Mouse (Mus musculus) testis, adult 2 months (tissue): ENCODE data around the gene C1galt1c1. TPM values are rescaled to one million over a fixed set of nuclear protein-coding genes. Genes with fewer than 3 reads are reported as not detected.

Source experiments
- H3K27ac ChIP-seq: fragments of 200-500 bp; 2 replicates; pipeline ENCODE4 v1.5.1; 2012; ENCODE audit warnings: low read depth, low read length; ENCODE audit not compliant: control insufficient read depth, insufficient read depth
- H3K27me3 ChIP-seq: fragments of 200-500 bp; 2 replicates; pipeline ENCODE4 v1.6.1; 2012; ENCODE audit warnings: mild to moderate bottlenecking, low read length, moderate library complexity; ENCODE audit not compliant: control insufficient read depth, insufficient read depth
- H3K36me3 ChIP-seq: fragments of 200-500 bp; 2 replicates; pipeline ENCODE4 v1.6.1; 2012; ENCODE audit warnings: mild to moderate bottlenecking, low read length; ENCODE audit not compliant: control insufficient read depth, insufficient read depth
- H3K4me1 ChIP-seq: fragments of 200-500 bp; 2 replicates; pipeline ENCODE4 v1.6.1; 2012; ENCODE audit warnings: low read length; ENCODE audit not compliant: control insufficient read depth, insufficient read depth
- H3K4me3 ChIP-seq: fragments of 200-500 bp; 2 replicates; pipeline ENCODE4 v1.5.1; 2012; ENCODE audit warnings: low read depth, mild to moderate bottlenecking, low read length, moderate library complexity, mixed read lengths; ENCODE audit not compliant: control insufficient read depth
- CTCF ChIP-seq: fragments of 200-500 bp; IDR thresholded peaks from 2 replicates; pipeline ENCODE4 v1.5.1; 2012; ENCODE audit warnings: low read depth, mild to moderate bottlenecking, inconsistent platforms, low read length, moderate library complexity; ENCODE audit not compliant: control insufficient read depth, insufficient read depth, insufficient replicate concordance
- POLR2A ChIP-seq: fragments of 200-500 bp; IDR thresholded peaks from 2 replicates; pipeline ENCODE4 v1.6.1; 2012; ENCODE audit warnings: low read depth, mild to moderate bottlenecking, inconsistent platforms, low read length, moderate library complexity; ENCODE audit not compliant: control insufficient read depth
- polyA plus RNA-seq: library from polyadenylated mRNA; depleted of rRNA; stranded (reverse); fragments of >200 nt; gene quantifications from 2 replicates; pipeline ENCODE4 v1.2.3, GENCODE M21; 2012

Gene C1galt1c1
- polyA plus RNA-seq, 1 experiment: 1.7 TPM

- Histone ChIP-seq H3K27me3 (no peaks in the 10 kb centered on the region), H3K36me3 (no peaks in the 10 kb centered on the region), H3K27ac (no peak overlapping the region), H3K4me3 (no peak overlapping the region), H3K4me1 (no peaks in the 10 kb centered on the region)
- TF ChIP-seq CTCF: no peak
- TF ChIP-seq POLR2A: no peak
Observed at GRCm38 (mm10) chrX:38650404-38651039, 15.6 kb upstream of the C1galt1c1 start.

DNA sequence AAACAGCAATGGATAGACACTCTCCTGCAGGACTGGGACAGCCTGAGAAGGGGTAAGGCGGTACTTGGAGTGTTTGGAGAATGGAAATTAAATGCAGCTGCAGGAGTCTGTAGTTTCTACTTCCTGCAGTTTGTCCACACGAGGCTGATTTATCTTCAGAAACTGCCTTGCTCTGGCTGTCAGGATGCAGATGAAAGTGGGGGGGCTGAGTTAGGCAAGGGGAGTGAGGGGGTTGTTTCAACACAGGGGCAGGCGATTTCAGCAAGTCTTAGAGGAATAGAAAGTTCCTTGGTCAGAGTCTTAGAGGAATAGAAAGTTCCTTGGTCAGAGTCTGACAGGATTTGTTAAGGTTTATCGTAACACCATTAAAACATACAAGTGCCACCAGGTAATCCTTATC is 7.3 kb upstream of the C1galt1c1 start:
- no peak for TF ChIP-seq POLR2A
- TF ChIP-seq CTCF: no peak
- no peaks in the 10 kb centered on the region for H3K36me3 ChIP-seq
- no peaks in the 10 kb centered on the region for H3K4me1 ChIP-seq
- H3K27ac ChIP-seq: no peak overlapping the region
- H3K4me3 ChIP-seq: no peak overlapping the region
- no peaks in the 10 kb centered on the region for H3K27me3 ChIP-seq

DNA sequence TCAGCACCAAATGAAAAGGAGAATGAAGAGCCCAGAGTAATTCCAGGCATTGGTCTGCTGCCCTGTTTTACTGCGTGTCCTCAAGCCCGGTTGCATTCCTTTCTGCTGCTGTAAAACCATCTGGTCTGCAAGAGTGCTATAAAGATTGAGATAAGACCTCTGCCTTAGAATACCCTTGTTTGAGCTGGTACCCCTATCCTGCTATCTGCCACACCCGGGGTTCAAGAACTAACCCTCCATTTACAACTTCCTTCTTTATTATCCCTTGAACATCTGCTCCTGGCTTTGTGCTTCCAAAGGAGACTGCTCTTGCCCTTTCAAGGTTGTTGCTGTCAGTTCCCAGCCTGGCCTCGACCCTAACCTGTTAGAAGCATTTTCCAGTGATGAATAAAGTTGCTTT is 6.5 kb upstream of the C1galt1c1 start:
- TF ChIP-seq POLR2A (no peak), CTCF (no peak)
- no peak overlapping the region for H3K27ac ChIP-seq
- H3K36me3 ChIP-seq: no peaks in the 10 kb centered on the region
- H3K4me3 ChIP-seq: no peak overlapping the region
- H3K4me1 ChIP-seq: no peaks in the 10 kb centered on the region
- no peaks in the 10 kb centered on the region for H3K27me3 ChIP-seq

DNA sequence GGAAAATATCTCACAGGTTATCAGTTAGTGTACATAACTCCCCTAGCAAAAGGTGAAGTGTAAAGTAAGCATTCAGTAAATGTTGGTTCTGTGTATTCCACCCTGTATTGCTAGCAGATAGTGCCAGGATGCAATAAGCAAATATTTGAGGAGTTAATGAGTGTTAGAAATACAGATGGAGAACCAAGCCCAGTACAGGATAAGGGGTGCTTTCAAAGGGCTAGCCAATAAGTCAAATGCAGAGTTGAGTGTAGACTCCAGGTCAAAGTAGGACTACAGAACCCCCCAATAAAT is 698 bp upstream of the C1galt1c1 start:
- Histone ChIP-seq H3K36me3 (no peaks in the 10 kb centered on the region), H3K4me1 (no peaks in the 10 kb centered on the region), H3K4me3 (peak overlapping the region; percentile 76; the same call in 1 of the 2 replicates), H3K27ac (no peak overlapping the region; the same call in 1 of the 2 replicates), H3K27me3 (no peaks in the 10 kb centered on the region)
- TF ChIP-seq CTCF: no peak
- no peak for TF ChIP-seq POLR2A

- Histone ChIP-seq H3K4me3 (peak overlapping the region; percentile 76), H3K27ac (no peak overlapping the region), H3K27me3 (no peaks in the 10 kb centered on the region), H3K36me3 (no peaks in the 10 kb centered on the region), H3K4me1 (no peaks in the 10 kb centered on the region)
- TF ChIP-seq CTCF (no peak), POLR2A (no peak)
Observed at GRCm38 (mm10) chrX:38600995-38601369, 33.9 kb downstream of the C1galt1c1 start.

- no peak for TF ChIP-seq CTCF
- TF ChIP-seq POLR2A: peak; percentile 33
- Histone ChIP-seq H3K27ac (peak within 1 kb of the TSS; percentile 77), H3K4me1 (no peaks in the 10 kb centered on the region), H3K27me3 (no peaks in the 10 kb centered on the region), H3K36me3 (no peaks in the 10 kb centered on the region), H3K4me3 (peak within 1 kb of the TSS; percentile 76)
Observed at GRCm38 (mm10) chrX:38600177-38600994, 34.5 kb downstream of the C1galt1c1 start, which contains the start of gene Mcts1. Mcts1 (plus strand) TSS chrX:38600578.

- no peak for TF ChIP-seq CTCF
- no peak for TF ChIP-seq POLR2A
Observed at GRCm38 (mm10) chrX:38593180-38593889, 41.6 kb downstream of the C1galt1c1 start.

More at GRCm38 (mm10) chrX:38593180-38593889, 41.6 kb downstream of the C1galt1c1 start:
- H3K4me1 ChIP-seq: no peaks in the 10 kb centered on the region
- no peaks in the 10 kb centered on the region for H3K27me3 ChIP-seq
- H3K4me3 ChIP-seq: no peak overlapping the region
- H3K36me3 ChIP-seq: no peaks in the 10 kb centered on the region
- H3K27ac ChIP-seq: no peak overlapping the region
